Mouse (Mus musculus) cortical plate, adult 2 months (tissue): ENCODE data around the gene Olfr1394.

Experiments used
- CTCF ChIP-seq: fragments of 200-500 bp; IDR thresholded peaks from 2 replicates; pipeline ENCODE4 v1.5.1; 2011; ENCODE audit warnings: mild to moderate bottlenecking, control low read depth, low read length; ENCODE audit not compliant: insufficient read depth; ENCODE audit errors: extremely low read depth
- POLR2A ChIP-seq: fragments of 200-500 bp; IDR thresholded peaks from 2 replicates; pipeline ENCODE4 v1.6.1; 2011; ENCODE audit warnings: mild to moderate bottlenecking, low read length, control low read depth; ENCODE audit not compliant: insufficient read depth; ENCODE audit errors: extremely low read depth

- TF ChIP-seq CTCF = no peak
- no peak for TF ChIP-seq POLR2A
Measured at GRCm38 (mm10) chr11:49107650-49108537, 46.3 kb upstream of the Olfr1394 start.
